Mouse (Mus musculus) bone marrow macrophage, adult 2 months (primary cell): ENCODE data around the gene Krtap28-10. TPM values are rescaled to one million over a fixed set of nuclear protein-coding genes. Genes with fewer than 3 reads are reported as not detected.

Source experiments
- H3K27ac ChIP-seq: 2 replicates; pipeline ENCODE4 v1.5.1; 2012; ENCODE audit warnings: low read depth, low read length; ENCODE audit not compliant: insufficient read depth
- H3K4me1 ChIP-seq: 2 replicates; pipeline ENCODE4 v1.6.1; 2012; ENCODE audit warnings: low read length; ENCODE audit not compliant: control insufficient read depth, insufficient read depth
- H3K4me3 ChIP-seq: 2 replicates; pipeline ENCODE4 v1.5.1; 2012; ENCODE audit warnings: mild to moderate bottlenecking, low read length, moderate library complexity; ENCODE audit not compliant: insufficient read depth
- CTCF ChIP-seq: IDR thresholded peaks from 2 replicates; pipeline ENCODE4 v1.5.1; 2012; ENCODE audit warnings: low read depth, mild to moderate bottlenecking, low read length, moderate library complexity
- POLR2A ChIP-seq: IDR thresholded peaks from 2 replicates; pipeline ENCODE4 v1.6.1; 2012; ENCODE audit warnings: mild to moderate bottlenecking, low read depth, low read length, borderline replicate concordance
- polyA plus RNA-seq: library from polyadenylated mRNA; stranded (reverse); fragments of >200 nt; gene quantifications from 2 replicates; pipeline ENCODE4 v1.2.4, GENCODE M21; 2012; ENCODE audit not compliant: missing spikeins, insufficient read depth, insufficient read length

The Krtap28-10 gene
- not detected in 2 replicates for polyA plus RNA-seq

DNA sequence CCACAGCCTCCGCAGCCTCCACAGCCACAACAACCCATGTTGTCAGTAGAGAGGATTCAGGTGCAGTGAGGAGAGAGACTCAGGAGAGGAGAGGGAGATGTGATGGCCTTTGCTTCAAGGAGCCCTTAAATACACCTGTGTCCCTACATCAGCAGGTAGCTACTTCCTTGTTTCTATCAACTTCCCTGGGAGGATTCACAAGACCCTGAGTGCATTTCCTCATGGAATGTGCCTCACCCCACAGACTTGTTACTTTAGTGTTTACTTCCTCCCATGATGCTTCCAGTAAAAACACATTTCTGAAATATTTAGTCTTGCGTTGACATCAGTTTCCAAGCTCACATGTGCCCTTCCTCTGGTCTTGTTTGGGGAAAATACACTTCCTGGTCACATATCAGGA lies at the start of gene Krtap28-10:
Gene Krtap28-10, minus strand, starts transcription at position 101 of the 400 bp plus-strand sequence.
- H3K27ac ChIP-seq, result no peak within 1 kb of the TSS
- peaks cover 3% of the 10 kb centered on the region; the same call in 1 of the 2 replicates for H3K4me1 ChIP-seq
- no peak within 1 kb of the TSS for H3K4me3 ChIP-seq
- TF ChIP-seq POLR2A, result no peak
- no peak for TF ChIP-seq CTCF

- Histone ChIP-seq H3K27ac (no peak overlapping the region), H3K4me3 (no peak overlapping the region), H3K4me1 (no peaks in the 10 kb centered on the region)
- TF ChIP-seq CTCF (no peak), POLR2A (no peak)
Observed at GRCm38 (mm10) chr1:83091268-83091667, 49.0 kb upstream of the Krtap28-10 start.

DNA sequence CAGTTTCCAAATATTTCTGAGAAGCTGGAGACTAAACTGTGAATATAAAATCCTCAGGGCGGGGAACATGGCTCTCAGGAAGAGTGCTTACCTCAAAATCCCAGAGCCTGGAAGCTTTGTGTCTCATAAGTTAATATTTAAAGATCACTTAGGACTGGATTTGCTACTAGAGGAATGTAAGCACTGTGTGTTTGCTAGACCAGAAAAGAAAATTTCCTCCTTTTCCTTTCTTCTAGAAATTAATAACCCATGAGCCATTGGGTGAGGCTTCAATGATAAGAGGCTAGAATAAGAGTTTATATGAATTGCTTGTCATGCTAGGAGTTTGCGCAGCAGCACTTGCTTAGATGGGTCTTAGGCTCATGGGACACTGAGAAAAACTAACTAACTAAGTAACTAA lies 42.5 kb upstream of the Krtap28-10 start:
- H3K4me1 ChIP-seq, result no peaks in the 10 kb centered on the region
- no peak overlapping the region for H3K27ac ChIP-seq
- TF ChIP-seq POLR2A, result no peak
- no peak for TF ChIP-seq CTCF
- no peak overlapping the region for H3K4me3 ChIP-seq

DNA sequence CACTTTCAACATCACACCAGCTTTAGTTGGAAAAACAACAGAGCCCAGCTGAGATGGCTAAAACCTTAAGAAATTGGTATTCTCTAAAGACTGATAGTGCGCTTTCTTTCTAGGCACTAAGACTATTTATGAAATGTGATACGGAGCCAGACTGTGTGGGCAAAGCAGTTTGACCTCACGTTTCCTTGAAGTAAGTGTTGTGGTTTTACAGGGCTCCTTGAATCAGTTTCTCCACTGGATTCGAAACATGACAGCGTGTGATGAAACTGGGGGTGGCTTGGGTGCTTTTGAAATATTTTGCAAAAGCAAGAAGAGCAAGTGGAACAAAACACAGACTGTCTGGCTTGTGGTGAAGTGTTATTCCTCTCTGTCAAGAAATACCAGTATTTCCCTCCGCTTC lies 34.7 kb upstream of the Krtap28-10 start:
- Histone ChIP-seq H3K27ac (no peak overlapping the region), H3K4me1 (no peaks in the 10 kb centered on the region), H3K4me3 (no peak overlapping the region)
- TF ChIP-seq CTCF, result no peak
- TF ChIP-seq POLR2A, result no peak

- no peak overlapping the region; the same call in 1 of the 2 replicates for H3K4me3 ChIP-seq
- TF ChIP-seq CTCF (0 out of 2 replicates have a peak, but pooled peaks have one; percentile 21), POLR2A (no peak)
- no peaks in the 10 kb centered on the region for H3K4me1 ChIP-seq
- no peak overlapping the region for H3K27ac ChIP-seq
Observed at GRCm38 (mm10) chr1:83076190-83076917, 34.1 kb upstream of the Krtap28-10 start.

GRCm38 (mm10) chr1:83075526-83076189 lies 33.4 kb upstream of the Krtap28-10 start:
- Histone ChIP-seq H3K27ac (no peak overlapping the region), H3K4me3 (no peak overlapping the region; the same call in 1 of the 2 replicates), H3K4me1 (no peaks in the 10 kb centered on the region)
- TF ChIP-seq POLR2A, result no peak
- TF ChIP-seq CTCF, result no peak

GRCm38 (mm10) chr1:83067205-83067604 lies 24.9 kb upstream of the Krtap28-10 start:
- H3K4me3 ChIP-seq, result no peak overlapping the region
- TF ChIP-seq CTCF, result no peak
- TF ChIP-seq POLR2A, result no peak
- H3K4me1 ChIP-seq, result no peaks in the 10 kb centered on the region
- no peak overlapping the region for H3K27ac ChIP-seq

- Histone ChIP-seq H3K27ac (no peak overlapping the region), H3K4me1 (no peaks in the 10 kb centered on the region), H3K4me3 (no peak overlapping the region)
- TF ChIP-seq POLR2A (no peak), CTCF (no peak)
Observed at GRCm38 (mm10) chr1:83066577-83066976, 24.3 kb upstream of the Krtap28-10 start.

- H3K4me3 ChIP-seq, result no peak overlapping the region
- no peak overlapping the region for H3K27ac ChIP-seq
- no peak for TF ChIP-seq POLR2A
- peak; percentile 67 for TF ChIP-seq CTCF
- H3K4me1 ChIP-seq, result no peaks in the 10 kb centered on the region
Observed at GRCm38 (mm10) chr1:83064851-83065250, 22.6 kb upstream of the Krtap28-10 start.

GRCm38 (mm10) chr1:83060643-83061042 lies 18.4 kb upstream of the Krtap28-10 start, which contains the start of gene Krtap28-13:
Gene Krtap28-13 (plus strand): TSS chr1:83060930.
- H3K4me1 ChIP-seq, result no peaks in the 10 kb centered on the region
- H3K27ac ChIP-seq, result no peak within 1 kb of the TSS
- H3K4me3 ChIP-seq, result no peak within 1 kb of the TSS
- TF ChIP-seq CTCF, result no peak
- no peak for TF ChIP-seq POLR2A
